Mouse (Mus musculus): ENCODE results near the gene Ints7.

The Ints7 gene

GRCm38 (mm10) chr1:191632511-191633095, 57.2 kb downstream of the Ints7 start:
- no peak for DNase-seq (ENCODE audit: low spot score in 2 of 2)

GRCm38 (mm10) chr1:191634116-191634515, 58.7 kb downstream of the Ints7 start:
- no peak for DNase-seq (ENCODE audit: low spot score in 2 of 2)

GRCm38 (mm10) chr1:191638404-191638803, 63.0 kb downstream of the Ints7 start:
- no peak for DNase-seq (ENCODE audit: low spot score in 2 of 2)

- DNase-seq (ENCODE audit: low spot score in 2 of 2): no peak
Observed at GRCm38 (mm10) chr1:191639200-191639807, 63.9 kb downstream of the Ints7 start.

DNA sequence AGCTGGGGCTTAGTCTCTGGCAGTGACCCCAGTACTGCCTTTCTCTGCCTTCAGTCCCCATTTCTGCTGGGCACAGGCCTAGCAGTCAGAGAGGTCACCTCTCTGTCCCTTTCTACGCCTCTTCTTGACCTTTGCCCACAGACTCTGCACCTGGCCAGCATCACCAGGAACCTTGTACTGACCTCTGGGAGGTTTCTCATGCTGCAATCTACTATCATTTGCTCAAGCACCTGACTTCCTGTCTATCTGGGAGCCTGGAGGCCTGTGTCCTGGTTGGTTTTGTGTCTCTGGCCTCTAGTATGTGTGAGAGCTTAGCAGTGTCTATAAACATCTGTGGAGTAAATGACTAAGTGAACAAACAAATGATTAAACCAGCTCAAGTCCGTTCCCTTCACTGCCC, 64.7 kb downstream of the Ints7 start:
- no peak for DNase-seq (ENCODE audit: low spot score in 2 of 2)

DNA sequence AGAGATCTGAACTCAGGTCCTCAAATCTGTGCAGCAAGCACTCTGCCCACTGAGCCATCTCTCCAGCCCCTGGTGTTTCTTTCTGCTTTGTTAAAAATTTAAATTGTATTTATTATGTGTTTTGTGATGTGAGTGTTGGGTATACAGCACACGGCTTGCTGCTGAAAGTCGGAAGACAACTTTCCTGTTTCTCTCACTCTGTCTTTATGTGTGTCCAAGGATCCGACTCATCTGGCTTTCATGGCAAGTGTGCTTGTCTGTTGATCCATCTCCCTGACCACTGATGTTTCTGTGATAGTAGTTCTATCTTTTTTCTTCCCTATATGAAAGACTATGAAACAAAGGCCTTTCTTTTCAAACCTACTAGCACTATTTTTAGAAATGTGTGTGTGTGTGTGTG, 65.4 kb downstream of the Ints7 start:
- no peak for DNase-seq (ENCODE audit: low spot score in 2 of 2)

GRCm38 (mm10) chr1:191641438-191641837, 66.0 kb downstream of the Ints7 start:
- DNase-seq (ENCODE audit: low spot score in 2 of 2): no peak

- DNase-seq (ENCODE audit: low spot score in 2 of 2): no peak
Observed at GRCm38 (mm10) chr1:191642903-191643302, 67.5 kb downstream of the Ints7 start.

DNA sequence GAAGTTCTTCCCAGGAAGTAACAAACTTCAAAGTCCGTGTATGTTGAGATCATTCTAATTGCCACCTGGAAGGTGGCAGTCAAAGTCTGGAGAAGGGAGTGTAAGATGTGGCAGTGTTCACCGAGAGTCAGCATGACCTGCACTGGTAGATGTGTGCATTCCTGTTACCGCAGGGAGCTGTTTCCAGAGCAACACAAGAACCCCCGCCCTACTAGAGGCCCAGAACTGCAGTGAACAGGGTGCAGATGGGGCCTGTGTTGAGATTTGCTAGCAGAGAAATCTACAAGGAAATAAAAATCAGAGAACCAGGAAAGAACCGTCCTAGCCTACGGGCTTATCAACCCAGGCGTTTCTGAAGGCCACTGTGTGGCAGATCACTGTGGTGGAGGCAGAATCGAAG, 70.5 kb downstream of the Ints7 start:
- no peak for DNase-seq (ENCODE audit: low spot score in 2 of 2)

- no peak for DNase-seq (ENCODE audit: low spot score in 2 of 2)
Observed at GRCm38 (mm10) chr1:191647590-191647989, 72.2 kb downstream of the Ints7 start.

DNA sequence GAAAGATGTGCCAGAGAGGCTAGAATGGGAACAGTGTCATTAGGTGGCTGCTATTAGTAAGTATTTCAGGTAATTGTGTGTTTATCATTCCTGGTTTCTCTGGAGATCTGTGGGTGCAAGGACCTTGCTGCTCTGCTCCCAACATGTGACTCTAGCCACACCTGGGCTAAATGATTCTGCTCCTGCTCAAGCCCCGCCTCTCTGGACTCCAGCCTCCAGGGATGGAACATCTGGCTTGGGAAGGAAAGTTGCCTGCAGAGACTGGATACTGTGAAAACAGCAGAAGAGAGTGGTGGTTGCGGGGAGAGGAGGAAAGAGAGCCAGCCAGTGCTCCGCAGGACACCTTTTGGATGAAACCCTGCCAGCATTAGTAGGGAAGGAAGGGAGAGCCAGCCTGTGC, 84.0 kb downstream of the Ints7 start:
- DNase-seq (ENCODE audit: low spot score in 2 of 2): no peak

GRCm38 (mm10) chr1:191661019-191661796, 85.8 kb downstream of the Ints7 start:
- DNase-seq (ENCODE audit: low spot score in 2 of 2): peak in 1 of 2 experiments; percentile 4

DNA sequence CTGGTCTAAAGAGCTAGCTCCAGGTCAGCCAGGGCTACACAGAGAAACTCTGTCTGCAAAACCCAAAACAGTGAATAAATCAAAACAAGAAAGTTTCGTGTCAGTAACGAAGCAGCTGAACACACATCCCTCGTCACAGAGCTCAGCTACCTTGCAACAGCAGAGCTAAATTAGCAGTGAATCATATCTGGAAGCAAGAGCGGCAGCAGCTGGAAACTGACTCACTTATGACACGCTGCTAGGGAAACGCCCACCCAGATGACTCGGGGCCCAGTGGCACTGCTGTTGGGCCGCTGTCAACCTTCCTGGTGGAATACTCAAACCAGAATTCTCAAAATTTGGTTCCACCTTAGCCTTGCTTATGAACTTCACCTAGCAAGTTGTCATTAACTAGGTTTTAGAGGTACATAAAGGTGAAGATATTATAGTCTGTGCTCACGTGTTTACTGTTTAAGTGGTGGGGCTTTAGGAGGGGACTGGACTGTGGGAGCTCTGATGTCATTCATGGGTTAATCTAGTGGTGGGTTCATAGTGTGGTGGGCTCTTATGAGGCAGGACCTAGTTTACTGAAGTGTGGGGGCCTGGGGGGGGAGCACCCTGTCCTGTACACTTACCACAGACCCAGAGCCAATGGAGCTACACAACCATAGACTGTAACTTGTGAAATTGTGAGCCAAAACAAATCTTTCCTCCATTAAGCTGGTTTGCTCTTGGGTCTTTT, 86.9 kb downstream of the Ints7 start:
- DNase-seq (ENCODE audit: low spot score in 2 of 2): no peak

- no peak for DNase-seq (ENCODE audit: low spot score in 2 of 2)
Observed at GRCm38 (mm10) chr1:191662899-191663500, 87.6 kb downstream of the Ints7 start.

DNA sequence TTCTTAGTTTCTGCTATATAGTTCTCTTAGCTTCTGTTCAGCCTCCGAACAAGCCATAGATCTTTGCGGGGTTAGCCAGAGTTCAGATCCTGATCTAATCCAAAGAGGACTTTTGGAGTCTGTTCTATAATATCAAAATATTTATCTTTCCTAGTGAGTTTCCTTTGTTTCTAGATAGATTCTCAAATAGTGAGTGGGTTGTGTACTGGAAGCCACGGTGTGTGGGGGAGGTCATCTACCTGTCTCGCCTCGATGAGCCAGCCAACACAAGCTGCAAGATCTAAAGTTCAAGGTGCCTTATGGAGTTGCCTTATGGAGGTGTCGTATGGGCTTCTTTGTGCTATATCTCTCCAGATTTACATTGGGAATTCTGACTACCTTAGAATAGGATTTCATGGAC, 88.2 kb downstream of the Ints7 start:
- DNase-seq (ENCODE audit: low spot score in 2 of 2): no peak

DNA sequence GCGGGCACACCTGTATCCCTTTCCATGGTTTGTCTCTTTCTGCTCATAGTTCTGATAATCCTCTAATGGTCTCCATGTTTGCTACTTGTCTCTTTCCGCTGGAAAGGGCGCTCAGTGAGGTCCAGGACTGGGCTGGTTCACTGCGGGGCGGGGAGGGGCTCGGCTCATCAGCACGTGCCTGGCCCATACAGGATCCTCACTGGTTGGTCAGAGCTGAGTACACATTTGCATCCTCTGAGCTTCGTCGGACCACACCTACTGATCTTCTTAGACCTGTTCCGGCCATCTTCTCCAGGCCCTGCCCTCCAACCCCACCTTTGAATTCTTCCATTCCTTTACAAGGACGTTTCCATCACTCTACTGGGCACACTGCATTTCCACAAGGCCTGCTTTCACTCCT, 90.9 kb downstream of the Ints7 start:
- DNase-seq (ENCODE audit: low spot score in 2 of 2): no peak

DNA sequence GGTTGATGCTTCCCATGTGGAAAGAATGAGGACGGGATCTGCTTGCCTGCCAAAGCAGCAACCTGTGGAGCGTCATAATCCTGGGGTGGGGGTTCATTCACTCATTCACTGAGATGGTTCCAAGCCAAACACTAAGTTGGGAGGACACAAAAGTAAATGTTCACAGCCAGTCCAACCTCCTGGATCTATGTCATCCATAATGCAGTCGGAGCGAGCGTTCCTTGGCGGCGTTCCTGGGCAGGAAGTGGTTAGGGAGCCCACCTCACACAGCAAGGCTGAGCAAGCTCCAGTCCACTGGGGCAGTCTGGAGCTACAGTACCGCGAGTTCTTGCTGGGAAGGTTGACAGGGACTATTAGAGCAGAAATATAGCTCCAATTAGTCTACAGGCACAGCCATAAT, 92.6 kb downstream of the Ints7 start:
- no peak for DNase-seq (ENCODE audit: low spot score in 2 of 2)
